16 mouse cellular contexts compared by ENCODE assay signal in genomic region chr9:28855826-28856225, GRCm38 (mm10).
A peak's percentile ranks its signal among the peaks of the same experiment; 100 is the strongest.
DNase-seq lines count a peak whose midpoint lies in the region; ATAC-seq lines count a peak whose summit lies in the region.
"Had no signal": no experiment of that assay in that cellular context is flagged by ENCODE, and none has a peak within 500 bp of the region (broad histone marks: within the 10 kb centered on the region; RNA-seq: fewer than 3 reads in every experiment).

No protein-coding gene starts in this region.

- ATAC-seq in intestine, embryonic 14.5 days (replicated peaks; ENCODE audit: low FRiP score, low TSS enrichment, low read depth) = 0 out of 2 replicates have a peak, but pooled peaks have one; percentile 15
- no peak for ATAC-seq in intestine, embryonic 16.5 days
- no peak for ATAC-seq in megakaryocyte, adult 5-6 weeks (ENCODE audit: poor library complexity, severe bottlenecking)
- ATAC-seq: forebrain, embryonic 15.5 days; hindbrain, postnatal 0 days had no signal

- H3K4me3 ChIP-seq in intestine, embryonic 14.5 days (ENCODE audit: low read depth, low read length) = no peak overlapping the region
- no peak overlapping the region for H3K4me3 ChIP-seq in intestine, embryonic 16.5 days (ENCODE audit: low read length)
- H3K4me3 ChIP-seq: embryonic facial prominence, embryonic 10.5 days; forebrain, embryonic 15.5 days; heart, adult 2 months; heart, embryonic 15.5 days; hindbrain, embryonic 13.5 days had no signal

- intact Hi-C loops in left cerebral cortex, postnatal 25 days (cut with DNase I) = no loop called here

- H3K4me1 ChIP-seq in intestine, embryonic 14.5 days (replicated peaks; ENCODE audit: control insufficient read depth, insufficient read depth, low read length) = no peaks in the 10 kb centered on the region; the same call in 1 of the 2 replicates
- H3K4me1 ChIP-seq in intestine, embryonic 16.5 days (ENCODE audit: control insufficient read depth, insufficient read depth, low read length) = no peaks in the 10 kb centered on the region
- H3K4me1 ChIP-seq: embryonic facial prominence, embryonic 10.5 days; heart, embryonic 15.5 days; hindbrain, embryonic 13.5 days had no signal

- no peak overlapping the region for H3K9ac ChIP-seq in intestine, embryonic 14.5 days (ENCODE audit: low read length)
- no peak overlapping the region for H3K9ac ChIP-seq in intestine, embryonic 16.5 days (ENCODE audit: low read depth, low read length)
- H3K9ac ChIP-seq: forebrain, embryonic 15.5 days; heart, embryonic 15.5 days; hindbrain, embryonic 13.5 days had no signal

- 47% methylated on average over 7 of the region's 7 CpGs for WGBS in intestine, embryonic 14.5 days
- 56% methylated on average over 7 of the region's 7 CpGs for WGBS in intestine, embryonic 16.5 days

- DNase-seq in cerebellum, adult 9-10 months = peak; percentile 61
- DNase-seq in cerebellum, postnatal 14 days = no peak
- no peak for DNase-seq in intestine, embryonic 14.5 days (ENCODE audit: low spot score)
- DNase-seq in left cerebral cortex, postnatal 25 days (ENCODE audit: low spot score in 2 of 2) = peak; percentile 30 to 78
- DNase-seq in left cerebral cortex, adult 11 months (ENCODE audit: low spot score) = no peak
- DNase-seq: adrenal gland, postnatal 10 days; gastrocnemius, postnatal 14 days; heart, adult 2 months had no signal

- H3K36me3 ChIP-seq in intestine, embryonic 14.5 days (ENCODE audit: control insufficient read depth, insufficient read depth, low read length) = no peaks in the 10 kb centered on the region
- H3K36me3 ChIP-seq in intestine, embryonic 16.5 days (ENCODE audit: control insufficient read depth, insufficient read depth, low read length) = no peaks in the 10 kb centered on the region
- H3K36me3 ChIP-seq: embryonic facial prominence, embryonic 10.5 days; forebrain, embryonic 15.5 days; heart, embryonic 15.5 days; hindbrain, embryonic 13.5 days had no signal

- H3K9me3 ChIP-seq in intestine, embryonic 14.5 days (ENCODE audit: control insufficient read depth, low read length) = no peaks in the 10 kb centered on the region
- no peaks in the 10 kb centered on the region for H3K9me3 ChIP-seq in intestine, embryonic 16.5 days (ENCODE audit: control insufficient read depth, low read length)
- H3K9me3 ChIP-seq: embryonic facial prominence, embryonic 10.5 days; forebrain, embryonic 15.5 days; heart, embryonic 15.5 days; hindbrain, embryonic 13.5 days had no signal

- H3K27me3 ChIP-seq in intestine, embryonic 14.5 days (replicated peaks; ENCODE audit: control insufficient read depth, insufficient read depth, low read length) = no peaks in the 10 kb centered on the region
- no peaks in the 10 kb centered on the region for H3K27me3 ChIP-seq in intestine, embryonic 16.5 days (replicated peaks; ENCODE audit: control insufficient read depth, insufficient read depth, low read length)
- H3K27me3 ChIP-seq: forebrain, embryonic 15.5 days; heart, embryonic 15.5 days; hindbrain, embryonic 13.5 days had no signal

- no peak overlapping the region for H3K27ac ChIP-seq in intestine, embryonic 14.5 days (ENCODE audit: low read depth)
- no peak overlapping the region for H3K27ac ChIP-seq in intestine, embryonic 16.5 days (ENCODE audit: low read length)
- H3K27ac ChIP-seq: embryonic facial prominence, embryonic 10.5 days; forebrain, embryonic 15.5 days; heart, adult 2 months; heart, embryonic 15.5 days; hindbrain, embryonic 13.5 days; hindbrain, postnatal 0 days had no signal

- no peak overlapping the region for H3K4me2 ChIP-seq in intestine, embryonic 14.5 days (ENCODE audit: low read length)
- no peak overlapping the region for H3K4me2 ChIP-seq in intestine, embryonic 16.5 days (ENCODE audit: low read depth, low read length)
- H3K4me2 ChIP-seq: forebrain, embryonic 15.5 days; heart, embryonic 11.5 days; heart, embryonic 15.5 days; hindbrain, embryonic 13.5 days had no signal

Comparison
In these comparisons a context has a peak if more than half of its experiments do, and no peak if none do; other contexts are left out.
1. DNase-seq: peak in cerebellum, adult 9-10 months (single experiment) and left cerebral cortex, postnatal 25 days (2 of 2); none in cerebellum, postnatal 14 days (0 of 2), intestine, embryonic 14.5 days (single experiment) and left cerebral cortex, adult 11 months (single experiment).